Mouse (Mus musculus) MEL (cell line): ENCODE data around the gene Maco1. TPM values are rescaled to one million over a fixed set of nuclear protein-coding genes. Genes with fewer than 3 reads are reported as not detected.

Experiments
- DNase-seq: peaks from one replicate; pipeline ENCODE4 v3.0.0; 2011; ENCODE audit warnings: low read depth, low spot score
- H3K27ac ChIP-seq: 2 replicates; pipeline ENCODE4 v1.5.1; 2012; ENCODE audit warnings: low read depth, mild to moderate bottlenecking, control low read depth, low read length, moderate library complexity; ENCODE audit not compliant: control insufficient read depth
- H3K27me3 ChIP-seq, 2 experiments: fragments of 150-350 bp in 1 of 2; sonication (generic) in 1 of 2; 2 replicates each; pipeline ENCODE4 v1.6.1; 2012; ENCODE audit warnings: low read length in 2 of 2, mild to moderate bottlenecking in 2 of 2, improper control_type of control experiment in 1 of 2, moderate library complexity in 1 of 2; ENCODE audit not compliant: insufficient read depth in 2 of 2, control insufficient read depth in 1 of 2
- H3K36me3 ChIP-seq, 2 experiments: 2 replicates each; pipeline ENCODE4 v1.6.1; 2012 to 2014; ENCODE audit warnings: low read length in 2 of 2, improper control_type of control experiment in 1 of 2, inconsistent platforms in 1 of 2, mild to moderate bottlenecking in 1 of 2; ENCODE audit not compliant: insufficient read depth in 2 of 2, control insufficient read depth in 1 of 2
- H3K4me1 ChIP-seq, 2 experiments: fragments of 150-350 bp in 1 of 2; sonication (generic) in 1 of 2; 2 replicates each; pipeline ENCODE4 v1.6.1; 2012; ENCODE audit warnings: low read length in 2 of 2, improper control_type of control experiment in 1 of 2, mild to moderate bottlenecking in 1 of 2; ENCODE audit not compliant: insufficient read depth in 2 of 2, control insufficient read depth in 1 of 2
- H3K4me3 ChIP-seq, 2 experiments: fragments of 150-350 bp in 1 of 2; sonication (generic) in 1 of 2; 2 replicates each; pipeline ENCODE4 v1.5.1; 2012; ENCODE audit warnings: low read depth in 2 of 2, low read length in 2 of 2, mild to moderate bottlenecking in 2 of 2, moderate library complexity in 2 of 2, control low read depth in 1 of 2, improper control_type of control experiment in 1 of 2; ENCODE audit not compliant: control insufficient read depth in 1 of 2, insufficient read depth in 1 of 2
- H3K79me2 ChIP-seq: 2 replicates; pipeline ENCODE4 v1.6.1; 2012; ENCODE audit warnings: mild to moderate bottlenecking, low read length, moderate library complexity; ENCODE audit not compliant: control insufficient read depth, poor library complexity, insufficient read depth
- H3K9ac ChIP-seq: 2 replicates; pipeline ENCODE4 v1.6.1; 2012; ENCODE audit warnings: low read depth, mild to moderate bottlenecking, control low read depth, low read length, moderate library complexity; ENCODE audit not compliant: control insufficient read depth, poor library complexity, severe bottlenecking
- H3K9me3 ChIP-seq: fragments of 150-350 bp; sonication (generic); replicated peaks from 2 replicates; pipeline ENCODE4 v1.6.1; 2012; ENCODE audit warnings: mild to moderate bottlenecking, low read length, improper control_type of control experiment, moderate library complexity; ENCODE audit not compliant: insufficient read depth
- CHD1 ChIP-seq: IDR thresholded peaks from 2 replicates; pipeline ENCODE4 v1.6.1; 2012; ENCODE audit warnings: low read depth, mild to moderate bottlenecking, inconsistent platforms, low read length, improper control_type of control experiment
- CHD2 ChIP-seq: IDR thresholded peaks from 2 replicates; pipeline ENCODE4 v1.6.1; 2011; ENCODE audit warnings: low read length, improper control_type of control experiment
- CTCF ChIP-seq, 3 experiments: IDR thresholded peaks in 2 of 3; conservative IDR thresholded peaks in 1 of 3; 2 replicates each; pipeline ENCODE4 v1.5.1; 2011 to 2012; ENCODE audit warnings: low read length in 3 of 3, low read depth in 2 of 3, mild to moderate bottlenecking in 2 of 3, improper control_type of control experiment in 1 of 3, inconsistent platforms in 1 of 3, mixed read lengths in 1 of 3, moderate library complexity in 1 of 3; ENCODE audit not compliant: control insufficient read depth in 1 of 3, insufficient read depth in 1 of 3, poor library complexity in 1 of 3, severe bottlenecking in 1 of 3
- E2F4 ChIP-seq: IDR thresholded peaks from 2 replicates; pipeline ENCODE4 v1.6.1; 2011; ENCODE audit warnings: low read depth, low read length, improper control_type of control experiment, borderline replicate concordance
- EP300 ChIP-seq, 2 experiments: IDR thresholded peaks; 2 replicates each; pipeline ENCODE4 v1.6.1; 2011; ENCODE audit warnings: improper control_type of control experiment in 2 of 2, low read length in 2 of 2, low read depth in 1 of 2, mild to moderate bottlenecking in 1 of 2
- GABPA ChIP-seq: IDR thresholded peaks from 2 replicates; pipeline ENCODE4 v1.6.1; 2012; ENCODE audit warnings: low read depth, mild to moderate bottlenecking, inconsistent platforms, low read length, improper control_type of control experiment, moderate library complexity
- GATA1 ChIP-seq: IDR thresholded peaks from 2 replicates; pipeline ENCODE4 v1.6.1; 2011; ENCODE audit warnings: low read depth, low read length, improper control_type of control experiment
- HCFC1 ChIP-seq: IDR thresholded peaks from 2 replicates; pipeline ENCODE4 v1.6.1; 2012; ENCODE audit warnings: low read depth, mild to moderate bottlenecking, inconsistent platforms, low read length, improper control_type of control experiment, moderate library complexity
- JUND ChIP-seq: IDR thresholded peaks from 2 replicates; pipeline ENCODE4 v1.6.1; 2011; ENCODE audit warnings: low read depth, mild to moderate bottlenecking, improper control_type of control experiment, low read length
- MAFK ChIP-seq: IDR thresholded peaks from 2 replicates; pipeline ENCODE4 v1.6.1; 2011; ENCODE audit warnings: low read depth, mild to moderate bottlenecking, low read length, improper control_type of control experiment, borderline replicate concordance
- MYB ChIP-seq: IDR thresholded peaks from 2 replicates; pipeline ENCODE4 v1.6.1; 2011; ENCODE audit warnings: mild to moderate bottlenecking, low read depth, low read length, improper control_type of control experiment
- MYC ChIP-seq: IDR thresholded peaks from 2 replicates; pipeline ENCODE4 v1.6.1; 2011; ENCODE audit warnings: low read depth, mild to moderate bottlenecking, low read length, improper control_type of control experiment, moderate library complexity
- NRF1 ChIP-seq: IDR thresholded peaks from 2 replicates; pipeline ENCODE4 v1.6.1; 2014; ENCODE audit warnings: low read depth, mild to moderate bottlenecking, inconsistent platforms, low read length, improper control_type of control experiment, moderate library complexity; ENCODE audit not compliant: poor library complexity, insufficient read depth, severe bottlenecking
- POLR2A ChIP-seq, 2 experiments: IDR thresholded peaks; 2 replicates each; pipeline ENCODE4 v1.6.1; 2011 to 2012; ENCODE audit warnings: low read length in 2 of 2, mild to moderate bottlenecking in 2 of 2, control low read depth in 1 of 2, improper control_type of control experiment in 1 of 2, low read depth in 1 of 2, moderate library complexity in 1 of 2; ENCODE audit not compliant: control insufficient read depth in 1 of 2, insufficient read depth in 1 of 2, poor library complexity in 1 of 2
- POLR2AphosphoS2 ChIP-seq: IDR thresholded peaks from 2 replicates; pipeline ENCODE4 v1.6.1; 2011; ENCODE audit warnings: low read length, improper control_type of control experiment
- POLR2AphosphoS5 ChIP-seq: IDR thresholded peaks from 2 replicates; pipeline ENCODE4 v1.6.1; 2012; ENCODE audit warnings: low read depth, borderline replicate concordance, mild to moderate bottlenecking, inconsistent platforms, low read length, moderate library complexity, mixed read lengths
- RAD21 ChIP-seq: IDR thresholded peaks from 2 replicates; pipeline ENCODE4 v1.6.1; 2011; ENCODE audit warnings: mild to moderate bottlenecking, low read depth, low read length, improper control_type of control experiment
- RCOR1 ChIP-seq: IDR thresholded peaks from 2 replicates; pipeline ENCODE4 v1.6.1; 2012; ENCODE audit warnings: low read depth, mild to moderate bottlenecking, inconsistent platforms, low read length, improper control_type of control experiment
- SMC3 ChIP-seq: IDR thresholded peaks from 2 replicates; pipeline ENCODE4 v1.6.1; 2011; ENCODE audit warnings: low read depth, low read length, improper control_type of control experiment
- TAL1 ChIP-seq: IDR thresholded peaks from 2 replicates; pipeline ENCODE4 v1.6.1; 2012; ENCODE audit warnings: mild to moderate bottlenecking, inconsistent platforms, low read length, moderate library complexity, mixed read lengths
- TBP ChIP-seq: IDR thresholded peaks from 2 replicates; pipeline ENCODE4 v1.8.0; 2011; ENCODE audit warnings: low read depth, low read length, improper control_type of control experiment
- TCF12 ChIP-seq: IDR thresholded peaks from 2 replicates; pipeline ENCODE4 v1.6.1; 2014; ENCODE audit warnings: low read depth, mild to moderate bottlenecking, inconsistent platforms, low read length, improper control_type of control experiment, moderate library complexity
- UBTF ChIP-seq: IDR thresholded peaks from 2 replicates; pipeline ENCODE4 v1.6.1; 2012; ENCODE audit warnings: low read depth, mild to moderate bottlenecking, inconsistent platforms, low read length, improper control_type of control experiment, moderate library complexity, borderline replicate concordance; ENCODE audit not compliant: insufficient read depth
- USF2 ChIP-seq, 2 experiments: IDR thresholded peaks; 2 replicates each; pipeline ENCODE4 v1.6.1; 2011 to 2012; ENCODE audit warnings: improper control_type of control experiment in 2 of 2, low read length in 2 of 2, borderline replicate concordance in 1 of 2, inconsistent platforms in 1 of 2, low read depth in 1 of 2, mild to moderate bottlenecking in 1 of 2; ENCODE audit not compliant: insufficient read depth in 1 of 2
- ZC3H11A ChIP-seq: IDR thresholded peaks from 2 replicates; pipeline ENCODE4 v1.6.1; 2012; ENCODE audit warnings: low read depth, mild to moderate bottlenecking, inconsistent platforms, low read length, improper control_type of control experiment
- ZKSCAN1 ChIP-seq: IDR thresholded peaks from 2 replicates; pipeline ENCODE4 v1.6.1; 2012; ENCODE audit warnings: low read depth, mild to moderate bottlenecking, inconsistent platforms, low read length, improper control_type of control experiment, moderate library complexity
- polyA plus RNA-seq, 2 experiments: library from polyadenylated mRNA; stranded (reverse) in 1 of 2; unstranded in 1 of 2; fragments of >175 nt in 1 of 2; fragments of >200 nt in 1 of 2; gene quantifications; 2 replicates each; pipeline versions ENCODE4 v1.2.1 to v1.2.4; 2012; ENCODE audit warnings: low replicate concordance in 2 of 2, low read depth in 1 of 2; ENCODE audit not compliant: insufficient read length in 2 of 2, insufficient read depth in 1 of 2, missing spikeins in 1 of 2
- total RNA-seq: library from RNA; depleted of rRNA; stranded (reverse); fragments of 300-350 nt; gene quantifications from 2 replicates; pipeline ENCODE4 v1.2.3, GENCODE M21; 2012

The Maco1 gene
- total and polyA plus RNA-seq, 3 experiments, result 22.2 to 35.9 TPM; not detected in 1

DNA sequence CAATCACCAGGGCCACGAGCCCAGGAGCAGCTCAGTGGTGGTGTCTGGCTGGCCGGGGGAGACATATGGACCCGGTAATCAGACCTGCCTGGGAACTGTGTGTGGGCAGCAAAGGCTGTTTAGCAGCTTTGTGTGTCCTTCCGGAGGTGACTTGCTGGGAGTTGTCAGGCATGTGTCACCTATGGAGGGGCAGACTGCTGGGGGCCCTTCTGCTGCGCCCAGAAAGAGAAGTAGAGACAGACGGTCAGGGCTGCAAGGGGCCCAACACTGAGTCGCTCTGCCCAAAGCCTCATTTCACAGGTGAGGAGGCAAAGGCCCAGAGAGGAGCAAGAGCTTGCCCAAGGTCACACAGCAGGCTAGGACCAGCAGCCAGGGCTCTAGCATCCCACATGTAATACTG lies 83.3 kb downstream of the Maco1 start:
- Histone ChIP-seq H3K79me2 (peaks cover 15% of the 10 kb centered on the region), H3K4me1 (peaks cover 10 to 26% of the 10 kb centered on the region in 2 experiments), H3K36me3 (peaks cover 0 to 16% of the 10 kb centered on the region in 2 experiments; a peak in 2 of 4 replicates), H3K9ac (no peak overlapping the region), H3K9me3 (no peaks in the 10 kb centered on the region), H3K27ac (no peak overlapping the region), H3K4me3 (no peak overlapping the region), H3K27me3 (no peaks in the 10 kb centered on the region)
- TF ChIP-seq TBP (no peak), HCFC1 (no peak), MAFK (no peak), POLR2AphosphoS2 (no peak), JUND (no peak), CHD2 (no peak), CHD1 (no peak), TAL1 (no peak), NRF1 (no peak), CTCF (IDR thresholded peaks at IDR 0.05 in 2 of 3, conservative IDR thresholded peaks at IDR 0.05 in 1 of 3; ENCODE audit: control insufficient read depth in 1 of 3, insufficient read depth in 1 of 3, low read depth in 2 of 3, low read length in 3 of 3, poor library complexity in 1 of 3, severe bottlenecking in 1 of 3) (no peak), UBTF (no peak), GABPA (no peak), MYC (no peak), ZC3H11A (no peak), E2F4 (no peak), TCF12 (no peak), RAD21 (no peak), USF2 (IDR thresholded peaks at IDR 0.05; ENCODE audit: borderline replicate concordance in 1 of 2, insufficient read depth in 1 of 2, low read depth in 1 of 2, low read length in 2 of 2) (no peak), POLR2AphosphoS5 (no peak)
- no peak for DNase-seq

DNA sequence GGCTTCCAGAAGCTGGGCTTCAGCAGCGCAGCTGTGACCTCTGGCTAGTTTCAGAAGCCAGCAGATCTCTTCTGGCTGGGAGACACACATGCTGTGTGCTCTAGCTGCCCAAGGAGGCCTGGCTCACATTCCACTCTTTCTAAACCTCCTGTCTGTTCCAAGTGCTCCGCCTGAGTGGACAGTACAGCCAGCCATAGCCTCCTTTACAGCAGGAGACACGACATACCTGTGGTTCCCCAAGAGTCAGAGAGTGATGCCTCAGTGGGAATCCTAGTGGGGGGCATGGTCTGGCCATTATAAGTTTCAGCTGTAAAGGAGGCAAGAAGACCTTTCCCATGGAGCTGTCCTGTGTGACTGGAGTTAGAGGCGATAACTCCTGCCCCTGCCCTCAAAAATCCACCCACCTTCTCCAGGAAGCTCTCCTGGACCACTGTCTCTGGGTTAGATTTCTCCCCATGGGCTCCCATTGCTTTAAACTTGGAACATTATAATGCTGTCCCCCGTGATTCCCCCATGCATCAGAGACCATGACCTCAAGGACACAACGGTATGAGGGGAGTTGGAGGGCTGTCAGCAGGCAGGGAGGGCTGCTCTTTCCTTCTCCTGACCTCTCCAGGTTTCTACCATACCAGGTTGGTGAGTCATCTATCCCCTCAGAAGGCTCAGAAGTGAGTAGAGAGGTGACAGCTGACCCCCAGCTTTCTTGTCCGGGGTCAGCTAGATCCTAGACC lies 83.9 kb downstream of the Maco1 start:
- Histone ChIP-seq H3K36me3 (peaks cover 0 to 20% of the 10 kb centered on the region in 2 experiments; a peak in 2 of 4 replicates), H3K9ac (no peak overlapping the region)
- TF ChIP-seq ZKSCAN1 (no peak), MYB (no peak), MAFK (no peak), GATA1 (no peak), POLR2A (IDR thresholded peaks at IDR 0.05; ENCODE audit: control insufficient read depth in 1 of 2, insufficient read depth in 1 of 2, low read depth in 1 of 2, low read length in 2 of 2, poor library complexity in 1 of 2) (no peak), EP300 (IDR thresholded peaks at IDR 0.05; ENCODE audit: low read depth in 1 of 2, low read length in 2 of 2) (no peak), USF2 (IDR thresholded peaks at IDR 0.05; ENCODE audit: borderline replicate concordance in 1 of 2, insufficient read depth in 1 of 2, low read depth in 1 of 2, low read length in 2 of 2) (no peak), RCOR1 (no peak), SMC3 (no peak), E2F4 (no peak)
- TF ChIP-seq, all 39 proteins: peak for 0
- Histone ChIP-seq H3K4me1 (peaks cover 14 to 32% of the 10 kb centered on the region in 2 experiments), H3K9me3 (no peaks in the 10 kb centered on the region), H3K4me3 (no peak overlapping the region), H3K79me2 (peaks cover 19% of the 10 kb centered on the region), H3K27me3 (no peaks in the 10 kb centered on the region), H3K27ac (no peak overlapping the region)
- DNase-seq, result no peak
